Comparison of ENCODE assay signal across 27 mouse cellular contexts in genomic region chr5:123982838-123983237, GRCm38 (mm10). TPM values are rescaled to one million over a fixed set of nuclear protein-coding genes. Genes with fewer than 3 reads are reported as not detected.
"Had no signal": no experiment of that assay in that cellular context is flagged by ENCODE, and none has a peak within 500 bp of the region (broad histone marks: within the 10 kb centered on the region; RNA-seq: fewer than 3 reads in every experiment).

No protein-coding gene starts in this region.

- H3K36me3 ChIP-seq: embryonic facial prominence, embryonic 10.5 days; embryonic facial prominence, embryonic 12.5 days; embryonic facial prominence, embryonic 13.5 days; embryonic facial prominence, embryonic 15.5 days; forebrain, embryonic 10.5 days; forebrain, embryonic 12.5 days; forebrain, embryonic 15.5 days had no signal

- H3K27me3 ChIP-seq: embryonic facial prominence, embryonic 13.5 days; embryonic facial prominence, embryonic 15.5 days; forebrain, embryonic 12.5 days; forebrain, embryonic 13.5 days; forebrain, embryonic 15.5 days had no signal

- DNase-seq: cerebellum, adult 8-10 months; cerebellum, adult 9-10 months; cerebellum, adult 9-11 months; cerebellum, postnatal 10 days; cerebellum, postnatal 25 days; cerebellum, postnatal 36 days; embryo, embryonic 11 days; forebrain, postnatal 0 days; gastrocnemius, adult 2 months; gastrocnemius, postnatal 10 days; gastrocnemius, postnatal 14 days; gastrocnemius, postnatal 25 days; gastrocnemius, postnatal 36 days; heart, adult 18-20 months had no signal

- H3K4me3 ChIP-seq: embryonic facial prominence, embryonic 10.5 days; embryonic facial prominence, embryonic 12.5 days; embryonic facial prominence, embryonic 13.5 days; embryonic facial prominence, embryonic 15.5 days; erythroblast, embryonic 14.5 days; forebrain, embryonic 10.5 days; forebrain, embryonic 12.5 days; forebrain, embryonic 13.5 days; forebrain, embryonic 15.5 days; gastrocnemius, adult 2 months; heart, adult 2 months had no signal

- H3K9ac ChIP-seq: embryonic facial prominence, embryonic 12.5 days; embryonic facial prominence, embryonic 13.5 days; embryonic facial prominence, embryonic 15.5 days; forebrain, embryonic 12.5 days; forebrain, embryonic 13.5 days; forebrain, embryonic 15.5 days; forebrain, postnatal 0 days had no signal

- H3K4me2 ChIP-seq: embryonic facial prominence, embryonic 12.5 days; embryonic facial prominence, embryonic 13.5 days; embryonic facial prominence, embryonic 15.5 days; forebrain, embryonic 12.5 days; forebrain, embryonic 13.5 days; forebrain, embryonic 15.5 days had no signal

- H3K4me1 ChIP-seq: forebrain, embryonic 12.5 days; forebrain, embryonic 13.5 days had no signal

- H3K9me3 ChIP-seq: embryonic facial prominence, embryonic 10.5 days; embryonic facial prominence, embryonic 12.5 days; embryonic facial prominence, embryonic 13.5 days; embryonic facial prominence, embryonic 15.5 days; forebrain, embryonic 10.5 days; forebrain, embryonic 12.5 days; forebrain, embryonic 13.5 days; forebrain, embryonic 15.5 days had no signal

- H3K27ac ChIP-seq: embryonic facial prominence, embryonic 10.5 days; embryonic facial prominence, embryonic 12.5 days; embryonic facial prominence, embryonic 13.5 days; embryonic facial prominence, embryonic 15.5 days; forebrain, embryonic 10.5 days; forebrain, embryonic 12.5 days; forebrain, embryonic 13.5 days; forebrain, embryonic 15.5 days; heart, adult 2 months had no signal

- ATAC-seq: forebrain, embryonic 13.5 days; forebrain, embryonic 14.5 days; forebrain, embryonic 15.5 days; forebrain, embryonic 16.5 days; forebrain, postnatal 0 days had no signal

RNA-seq across cellular contexts. Expression of gene Gm43518, which starts 55.6 kb away (rescaled TPM):
- polyA plus RNA-seq: embryonic facial prominence, embryonic 11.5 days; erythroblast, embryonic 14.5 days; heart, adult 2 months had no signal
